Comparison of ENCODE assay signal across 11 mouse cellular contexts in the genomic region with DNA sequence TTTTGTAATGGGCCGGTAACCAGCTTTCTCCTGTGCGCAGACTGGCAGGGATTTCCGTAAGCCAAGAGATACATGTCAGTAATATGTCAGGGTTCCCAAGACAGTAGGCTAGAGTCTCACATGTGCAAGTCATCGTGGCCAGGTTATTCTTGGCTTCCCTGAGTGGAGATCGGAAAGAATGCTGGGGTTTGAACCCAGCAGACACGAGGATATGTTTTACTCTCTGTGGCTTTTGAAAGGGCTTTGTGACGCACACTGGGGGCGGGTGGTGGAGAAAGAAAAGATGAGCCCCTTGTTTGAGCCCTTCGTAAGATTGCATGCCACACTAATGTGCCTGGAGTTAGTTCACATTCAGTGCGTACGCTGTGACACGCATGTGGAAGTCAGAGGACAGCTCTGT.
"Had no signal": no experiment of that assay in that cellular context is flagged by ENCODE, and none has a peak within 500 bp of the region (broad histone marks: within the 10 kb centered on the region; RNA-seq: fewer than 3 reads in every experiment).

No protein-coding gene starts in this region.

- ATAC-seq: midbrain, embryonic 13.5 days had no signal

- H3K9me3 ChIP-seq: kidney, embryonic 15.5 days; liver, embryonic 15.5 days; midbrain, embryonic 13.5 days had no signal

- H3K4me2 ChIP-seq: kidney, embryonic 15.5 days; liver, embryonic 15.5 days; midbrain, embryonic 13.5 days had no signal

- H3K4me1 ChIP-seq: liver, embryonic 15.5 days had no signal

- H3K4me3 ChIP-seq: kidney, embryonic 15.5 days; liver, embryonic 15.5 days; midbrain, embryonic 13.5 days had no signal

- DNase-seq: kidney, adult 2 months; kidney, postnatal 14 days; layer of hippocampus, postnatal 36 days; left cerebral cortex, postnatal 4 days; lung, adult 2 months; lung, postnatal 10 days; lung, postnatal 4 days; thymus, postnatal 4 days had no signal

- H3K9ac ChIP-seq: kidney, embryonic 15.5 days; liver, embryonic 15.5 days; midbrain, embryonic 13.5 days had no signal

- H3K27ac ChIP-seq: kidney, embryonic 15.5 days; liver, embryonic 15.5 days; midbrain, embryonic 13.5 days had no signal

- H3K27me3 ChIP-seq: kidney, embryonic 15.5 days; liver, embryonic 15.5 days; midbrain, embryonic 13.5 days had no signal
